Mouse (Mus musculus): ENCODE data around the gene Olfr1309. TPM values are rescaled to one million over a fixed set of nuclear protein-coding genes. Genes with fewer than 3 reads are reported as not detected.
"Not testable (repeated sequence)": the region's sequence is repeated elsewhere in the genome, so short reads cannot be mapped to it uniquely, and the experiment has no call there.

The Olfr1309 gene
- polyA plus RNA-seq (2015; fragmentation: Nextera tagmentation; extraction: Ambion mirVana): not detected in 2 replicates

- Histone ChIP-seq H3K4me3 (replicated peaks; ENCODE audit: low read depth, low read length) (no peak within 1 kb of the TSS), H3K4me1 (replicated peaks; ENCODE audit: insufficient read depth, low read length) (no peaks in the 10 kb centered on the region), H3K36me3 (ENCODE audit: insufficient read depth, low read length) (no peaks in the 10 kb centered on the region), H3K27ac (no peak within 1 kb of the TSS), H3K27me3 (ENCODE audit: insufficient read depth, low read length) (no peaks in the 10 kb centered on the region), H3K9me3 (replicated peaks; ENCODE audit: low read length) (no peaks in the 10 kb centered on the region), H3K4me2 (ENCODE audit: low read length) (no peak within 1 kb of the TSS), H3K9ac (ENCODE audit: low read depth, low read length) (no peak within 1 kb of the TSS)
- no peak for TF ChIP-seq CTCF (IDR thresholded peaks at IDR 0.05; ENCODE audit: low read depth)
- DNase-seq (ENCODE audit: low spot score): no peak
- ATAC-seq (replicated peaks; ENCODE audit: low FRiP score, low read depth): no peak
- WGBS: 50% methylated on average over 1 of the region's 1 CpGs
Observed at GRCm38 (mm10) chr2:111990181-111990580, at the start of gene Olfr1309. TSS of gene Olfr1309 (minus strand) at chr2:111990281.

DNA sequence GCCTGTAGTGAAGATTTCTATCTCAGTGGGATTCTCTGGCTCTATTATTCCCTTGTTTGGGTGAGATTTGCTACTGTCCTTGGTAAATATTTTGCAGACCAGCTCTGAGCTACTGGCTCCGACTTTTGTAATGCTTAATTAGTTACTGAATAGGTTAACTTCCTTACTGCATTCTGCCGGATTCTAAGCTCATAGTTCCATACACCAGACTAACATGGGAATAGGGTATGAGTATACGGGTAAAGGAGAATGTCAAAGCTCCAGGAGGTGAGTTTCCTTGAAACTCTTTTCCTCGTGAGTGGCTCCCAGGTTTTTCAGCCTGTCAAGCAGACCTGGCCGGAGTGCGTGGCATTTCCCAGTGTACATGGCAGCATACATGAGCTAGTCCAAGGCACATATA, 36.9 kb upstream of the Olfr1309 start:
- not testable (repeated sequence) for ATAC-seq (replicated peaks; ENCODE audit: low FRiP score, low read depth); H3K9me3 ChIP-seq (replicated peaks; ENCODE audit: low read length); H3K27ac ChIP-seq; H3K27me3 ChIP-seq (ENCODE audit: insufficient read depth, low read length); H3K9ac ChIP-seq (ENCODE audit: low read depth, low read length); H3K4me3 ChIP-seq (replicated peaks; ENCODE audit: low read depth, low read length); H3K4me2 ChIP-seq (ENCODE audit: low read length); H3K36me3 ChIP-seq (ENCODE audit: insufficient read depth, low read length); H3K4me1 ChIP-seq (replicated peaks; ENCODE audit: insufficient read depth, low read length)
- WGBS: 39% methylated on average over 6 of the region's 6 CpGs
- DNase-seq (ENCODE audit: low spot score): peak; percentile 0

DNA sequence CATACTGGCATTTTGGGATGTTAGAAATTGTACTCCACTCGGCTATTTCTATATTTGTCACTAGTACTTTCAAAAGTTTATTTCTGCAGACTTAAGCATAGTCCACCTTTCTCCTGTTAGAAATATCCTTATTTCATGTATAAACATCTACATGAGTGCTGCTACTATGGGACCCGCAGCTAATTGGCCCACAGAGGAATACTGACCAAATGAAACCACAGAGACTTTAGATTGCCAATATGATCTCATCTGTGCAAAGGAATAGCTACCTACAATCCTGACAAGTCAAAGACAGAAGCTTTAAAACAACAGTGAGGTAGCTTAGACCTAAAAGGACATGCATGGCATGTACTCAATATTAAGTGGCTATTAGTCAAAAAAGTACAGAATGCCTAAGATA, 34.2 kb upstream of the Olfr1309 start, which contains the start of gene Olfr1311:
TSS of gene Olfr1311 (minus strand) at position 101 of the 400 bp plus-strand sequence.
- Histone ChIP-seq H3K27me3 (ENCODE audit: insufficient read depth, low read length) (no peaks in the 10 kb centered on the region), H3K9ac (ENCODE audit: low read depth, low read length) (no peak within 1 kb of the TSS), H3K36me3 (ENCODE audit: insufficient read depth, low read length) (no peaks in the 10 kb centered on the region), H3K27ac (no peak within 1 kb of the TSS), H3K4me2 (ENCODE audit: low read length) (no peak within 1 kb of the TSS), H3K4me1 (replicated peaks; ENCODE audit: insufficient read depth, low read length) (no peaks in the 10 kb centered on the region), H3K9me3 (replicated peaks; ENCODE audit: low read length) (no peaks in the 10 kb centered on the region), H3K4me3 (replicated peaks; ENCODE audit: low read depth, low read length) (no peak within 1 kb of the TSS)
- 92% methylated on average over 2 of the region's 2 CpGs for WGBS
- no peak for TF ChIP-seq CTCF (IDR thresholded peaks at IDR 0.05; ENCODE audit: low read depth)
- ATAC-seq (replicated peaks; ENCODE audit: low FRiP score, low read depth) (no peak), DNase-seq (ENCODE audit: low spot score) (no peak)

- DNase-seq (ENCODE audit: low spot score): no peak
- Histone ChIP-seq H3K4me3 (replicated peaks; ENCODE audit: low read depth, low read length) (no peak overlapping the region), H3K36me3 (ENCODE audit: insufficient read depth, low read length) (no peaks in the 10 kb centered on the region), H3K9me3 (replicated peaks; ENCODE audit: low read length) (no peaks in the 10 kb centered on the region), H3K4me2 (ENCODE audit: low read length) (no peak overlapping the region), H3K9ac (ENCODE audit: low read depth, low read length) (no peak overlapping the region), H3K4me1 (replicated peaks; ENCODE audit: insufficient read depth, low read length) (no peaks in the 10 kb centered on the region), H3K27me3 (ENCODE audit: insufficient read depth, low read length) (no peaks in the 10 kb centered on the region), H3K27ac (no peak overlapping the region)
- WGBS: 76% methylated on average over 3 of the region's 3 CpGs
- TF ChIP-seq CTCF (IDR thresholded peaks at IDR 0.05; ENCODE audit: low read depth): no peak
- no peak for ATAC-seq (replicated peaks; ENCODE audit: low FRiP score, low read depth)
Observed at GRCm38 (mm10) chr2:112014900-112015299, 24.8 kb upstream of the Olfr1309 start.

GRCm38 (mm10) chr2:112012608-112013007, 22.5 kb upstream of the Olfr1309 start, which contains the start of gene Olfr1310:
TSS of gene Olfr1310 (minus strand) at chr2:112012708.
- no peaks in the 10 kb centered on the region for H3K27me3 ChIP-seq (ENCODE audit: insufficient read depth, low read length)
- no peak within 1 kb of the TSS for H3K4me2 ChIP-seq (ENCODE audit: low read length)
- no peak for DNase-seq (ENCODE audit: low spot score)
- no peak within 1 kb of the TSS for H3K4me3 ChIP-seq (replicated peaks; ENCODE audit: low read depth, low read length)
- H3K4me1 ChIP-seq (replicated peaks; ENCODE audit: insufficient read depth, low read length): no peaks in the 10 kb centered on the region
- H3K27ac ChIP-seq: no peak within 1 kb of the TSS
- no peak within 1 kb of the TSS for H3K9ac ChIP-seq (ENCODE audit: low read depth, low read length)
- H3K9me3 ChIP-seq (replicated peaks; ENCODE audit: low read length): no peaks in the 10 kb centered on the region
- TF ChIP-seq CTCF (IDR thresholded peaks at IDR 0.05; ENCODE audit: low read depth): no peak
- no peak for ATAC-seq (replicated peaks; ENCODE audit: low FRiP score, low read depth)
- no peaks in the 10 kb centered on the region for H3K36me3 ChIP-seq (ENCODE audit: insufficient read depth, low read length)

- Histone ChIP-seq H3K4me2 (ENCODE audit: low read length) (no peak within 1 kb of the TSS), H3K9ac (ENCODE audit: low read depth, low read length) (no peak within 1 kb of the TSS), H3K27ac (no peak within 1 kb of the TSS), H3K36me3 (ENCODE audit: insufficient read depth, low read length) (no peaks in the 10 kb centered on the region), H3K4me1 (replicated peaks; ENCODE audit: insufficient read depth, low read length) (no peaks in the 10 kb centered on the region), H3K4me3 (replicated peaks; ENCODE audit: low read depth, low read length) (no peak within 1 kb of the TSS), H3K27me3 (ENCODE audit: insufficient read depth, low read length) (no peaks in the 10 kb centered on the region), H3K9me3 (replicated peaks; ENCODE audit: low read length) (no peaks in the 10 kb centered on the region)
- DNase-seq (ENCODE audit: low spot score) (no peak), ATAC-seq (replicated peaks; ENCODE audit: low FRiP score, low read depth) (no peak)
- 49% methylated on average over 1 of the region's 1 CpGs for WGBS
- TF ChIP-seq CTCF (IDR thresholded peaks at IDR 0.05; ENCODE audit: low read depth): no peak
Observed at GRCm38 (mm10) chr2:111964844-111965243, 25.2 kb downstream of the Olfr1309 start, which contains the start of gene Olfr1308. TSS of gene Olfr1308 (minus strand) at chr2:111964944.

DNA sequence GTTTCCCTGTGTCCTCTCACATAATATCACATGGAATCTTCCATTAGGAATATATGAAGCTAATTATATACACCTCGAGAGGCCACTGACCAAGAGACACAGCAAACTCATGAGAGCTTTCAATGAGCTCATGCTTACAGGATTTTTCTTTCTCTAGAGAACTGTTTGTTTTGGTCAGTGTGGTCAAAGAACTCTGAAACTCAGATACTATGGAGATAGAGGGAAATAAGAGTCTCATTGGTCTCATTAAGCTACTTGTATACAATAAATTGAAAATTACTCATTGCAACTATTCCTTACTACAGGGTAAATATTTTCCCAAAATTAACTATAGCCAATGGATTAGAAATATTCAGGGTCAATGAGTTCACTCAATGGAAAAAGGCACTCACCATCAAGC, 40.7 kb downstream of the Olfr1309 start, which contains the start of gene Olfr1307:
TSS of gene Olfr1307 (minus strand) at position 101 of the 400 bp plus-strand sequence.
- no peak for DNase-seq (ENCODE audit: low spot score)
- no peak for ATAC-seq (replicated peaks; ENCODE audit: low FRiP score, low read depth)

More for the DNA sequence above, 40.7 kb downstream of the Olfr1309 start, which contains the start of gene Olfr1307:
- no peaks in the 10 kb centered on the region for H3K36me3 ChIP-seq (ENCODE audit: insufficient read depth, low read length)
- no peak within 1 kb of the TSS for H3K9ac ChIP-seq (ENCODE audit: low read depth, low read length)
- H3K9me3 ChIP-seq (replicated peaks; ENCODE audit: low read length): no peaks in the 10 kb centered on the region
- WGBS: 65% methylated on average over 1 of the region's 1 CpGs
- no peak within 1 kb of the TSS for H3K27ac ChIP-seq
- no peak within 1 kb of the TSS for H3K4me2 ChIP-seq (ENCODE audit: low read length)
- TF ChIP-seq CTCF (IDR thresholded peaks at IDR 0.05; ENCODE audit: low read depth): no peak
- no peaks in the 10 kb centered on the region for H3K4me1 ChIP-seq (replicated peaks; ENCODE audit: insufficient read depth, low read length)
- H3K27me3 ChIP-seq (ENCODE audit: insufficient read depth, low read length): no peaks in the 10 kb centered on the region
- H3K4me3 ChIP-seq (replicated peaks; ENCODE audit: low read depth, low read length): no peak within 1 kb of the TSS

Other genes starting within 250 kb of the Olfr1309 start
- gene Olfr1301, start 239.3 kb downstream of the Olfr1309 start, polyA plus RNA-seq (2015; fragmentation: Nextera tagmentation; extraction: Ambion mirVana): not detected in 2 replicates
- not detected in 2 replicates for gene Olfr1302, start 212.9 kb downstream of the Olfr1309 start, polyA plus RNA-seq (2015; fragmentation: Nextera tagmentation; extraction: Ambion mirVana)
- gene Olfr1303, start 169.9 kb downstream of the Olfr1309 start, polyA plus RNA-seq (2015; fragmentation: Nextera tagmentation; extraction: Ambion mirVana): not detected in 2 replicates
- gene Olfr1305, start 113.1 kb downstream of the Olfr1309 start, polyA plus RNA-seq (2015; fragmentation: Nextera tagmentation; extraction: Ambion mirVana): not detected in 2 replicates
- not detected in 2 replicates for gene Olfr1306, start 74.0 kb downstream of the Olfr1309 start, polyA plus RNA-seq (2015; fragmentation: Nextera tagmentation; extraction: Ambion mirVana)
- gene Olfr1307, start 40.8 kb downstream of the Olfr1309 start, polyA plus RNA-seq (2015; fragmentation: Nextera tagmentation; extraction: Ambion mirVana): not detected in 2 replicates
- gene Olfr1308, start 25.3 kb downstream of the Olfr1309 start, polyA plus RNA-seq (2015; fragmentation: Nextera tagmentation; extraction: Ambion mirVana): not detected in 2 replicates
- gene Olfr1310, start 22.4 kb upstream of the Olfr1309 start, polyA plus RNA-seq (2015; fragmentation: Nextera tagmentation; extraction: Ambion mirVana): not detected in 2 replicates
- gene Olfr1311, start 34.1 kb upstream of the Olfr1309 start, polyA plus RNA-seq (2015; fragmentation: Nextera tagmentation; extraction: Ambion mirVana): not detected in 2 replicates
- not detected in 2 replicates for gene Olfr1312, start 60.0 kb upstream of the Olfr1309 start, polyA plus RNA-seq (2015; fragmentation: Nextera tagmentation; extraction: Ambion mirVana)
- gene Olfr1313, start 87.6 kb upstream of the Olfr1309 start, polyA plus RNA-seq (2015; fragmentation: Nextera tagmentation; extraction: Ambion mirVana): not detected in 2 replicates
- gene Olfr1314, start 106.5 kb upstream of the Olfr1309 start, polyA plus RNA-seq (2015; fragmentation: Nextera tagmentation; extraction: Ambion mirVana): not detected in 2 replicates
- gene Olfr1315-ps1, start 125.2 kb upstream of the Olfr1309 start, polyA plus RNA-seq (2015; fragmentation: Nextera tagmentation; extraction: Ambion mirVana): not detected in 2 replicates
- gene Olfr1316, start 144.7 kb upstream of the Olfr1309 start, polyA plus RNA-seq (2015; fragmentation: Nextera tagmentation; extraction: Ambion mirVana): not detected in 2 replicates
- not detected in 2 replicates for gene Olfr1317, start 150.0 kb upstream of the Olfr1309 start, polyA plus RNA-seq (2015; fragmentation: Nextera tagmentation; extraction: Ambion mirVana)
- 0.10 and 0.11 TPM in 2 replicates for gene Olfr1318, start 163.9 kb upstream of the Olfr1309 start, polyA plus RNA-seq (2015; fragmentation: Nextera tagmentation; extraction: Ambion mirVana)
- 18.5 and 19.7 TPM in 2 replicates for gene Lpcat4, start 249.2 kb upstream of the Olfr1309 start, polyA plus RNA-seq (2015; fragmentation: Nextera tagmentation; extraction: Ambion mirVana)